Mouse (Mus musculus) kidney, embryonic 14.5 days (tissue): Measurements from ENCODE around the gene Rabep1. TPM values are rescaled to one million over a fixed set of nuclear protein-coding genes. Genes with fewer than 3 reads are reported as not detected.

Experiments used
- ATAC-seq: fragments of 200-750 bp; cut with Nextera tagmentation; 2 replicates; pipeline ENCODE4 v1.8.0; 2017; ENCODE audit warnings: moderate number of reproducible peaks, mild to moderate bottlenecking, moderate TSS enrichment, moderate library complexity; ENCODE audit not compliant: low FRiP score, low TSS enrichment
- H3K27ac ChIP-seq: fragments of 300-500 bp; sonication (generic); 2 replicates; pipeline ENCODE4 v1.5.1; 2014; ENCODE audit warnings: low read depth, mild to moderate bottlenecking, low read length, moderate library complexity, mixed read lengths
- H3K27me3 ChIP-seq: fragments of 300-500 bp; sonication (generic); 2 replicates; pipeline ENCODE4 v1.6.1; 2014; ENCODE audit warnings: mild to moderate bottlenecking, low read length; ENCODE audit not compliant: control insufficient read depth, insufficient read depth
- H3K36me3 ChIP-seq: fragments of 300-500 bp; sonication (generic); 2 replicates; pipeline ENCODE4 v1.6.1; 2014; ENCODE audit warnings: low read length, mixed read lengths; ENCODE audit not compliant: control insufficient read depth, insufficient read depth
- H3K4me1 ChIP-seq: fragments of 300-500 bp; sonication (generic); 2 replicates; pipeline ENCODE4 v1.6.1; 2014; ENCODE audit warnings: low read length, mixed read lengths; ENCODE audit not compliant: control insufficient read depth, insufficient read depth
- H3K4me2 ChIP-seq: fragments of 300-500 bp; sonication (generic); replicated peaks from 2 replicates; pipeline ENCODE4 v1.6.1; 2014; ENCODE audit warnings: low read depth, mild to moderate bottlenecking, low read length
- H3K4me3 ChIP-seq: fragments of 300-500 bp; sonication (generic); 2 replicates; pipeline ENCODE4 v1.5.1; 2014; ENCODE audit warnings: mild to moderate bottlenecking, low read length
- H3K9ac ChIP-seq: fragments of 300-500 bp; sonication (generic); 2 replicates; pipeline ENCODE4 v1.6.1; 2014; ENCODE audit warnings: low read depth, mild to moderate bottlenecking, low read length, moderate library complexity
- H3K9me3 ChIP-seq: fragments of 300-500 bp; sonication (generic); 2 replicates; pipeline ENCODE4 v1.6.1; 2016; ENCODE audit warnings: low read length; ENCODE audit not compliant: control insufficient read depth
- WGBS: fragments of 180-500 bp; shearing (Covaris S2); extraction: QIAGEN DNeasy Blood & Tissue Kit; methylation state at CpG from one replicate; pipeline ENCODE4 v1.1.7; 2014; 5-methylcytosine and 5-hydroxymethylcytosine counted together
- polyA plus RNA-seq: library from polyadenylated mRNA; unstranded; fragments of >200 nt; fragmentation: Nextera tagmentation; extraction: Ambion mirVana; gene quantifications from 2 replicates; pipeline ENCODE4 v1.2.1, GENCODE M21; 2014

The Rabep1 gene
- 22.6 and 36.9 TPM in 2 replicates for polyA plus RNA-seq

DNA sequence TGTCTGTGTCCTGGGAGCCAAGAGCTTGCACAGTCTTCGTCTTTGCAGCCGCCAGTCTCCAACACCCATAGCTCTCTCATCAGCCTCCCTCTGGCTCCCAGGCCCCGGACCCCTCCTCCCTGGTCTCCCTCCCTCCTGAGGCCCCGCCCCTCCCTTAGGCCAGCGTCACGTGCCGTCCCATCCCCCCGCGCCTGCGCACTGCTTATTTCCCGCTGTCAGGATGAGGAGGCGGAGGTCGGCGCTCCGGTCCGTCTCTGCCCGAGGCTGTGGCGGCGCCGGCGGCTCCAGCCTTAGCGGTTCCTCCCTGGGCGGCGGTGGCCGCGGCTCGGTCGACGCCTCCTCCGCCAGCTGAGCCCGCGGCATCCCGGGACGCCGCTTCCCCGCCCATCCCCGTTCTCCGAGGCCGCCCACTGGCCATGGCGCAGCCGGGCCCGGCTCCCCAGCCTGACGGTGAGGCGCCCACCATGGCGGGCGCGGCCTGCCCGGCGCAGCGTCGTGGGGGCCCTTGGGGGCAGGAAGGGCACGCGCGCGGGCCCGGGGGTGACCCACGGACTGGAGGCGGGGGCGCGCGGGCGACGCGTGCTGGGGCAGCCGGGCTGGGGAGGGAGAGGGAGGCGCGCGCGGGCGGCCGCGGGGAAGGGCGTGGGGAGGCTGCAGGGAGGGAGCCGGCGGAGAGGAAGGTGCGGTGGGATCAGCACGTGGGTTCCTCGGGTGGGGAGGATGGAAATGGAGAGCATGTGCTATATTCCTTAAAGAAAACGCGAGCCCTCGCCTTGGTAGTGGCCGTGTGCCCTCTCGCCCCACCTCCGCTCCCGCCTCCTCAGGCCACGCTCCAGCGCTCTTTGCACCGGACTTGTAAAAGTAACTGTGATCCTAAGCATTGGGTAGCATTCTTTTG, at the start of gene Rabep1:
Gene Rabep1 (plus strand): TSS at position 220 of the 898 bp plus-strand sequence.
- peaks cover 11% of the 10 kb centered on the region for H3K4me1 ChIP-seq
- peak within 1 kb of the TSS; percentile 65 for H3K4me2 ChIP-seq
- H3K27me3 ChIP-seq, result no peaks in the 10 kb centered on the region
- peak; percentile 98 for ATAC-seq
- no peaks in the 10 kb centered on the region for H3K9me3 ChIP-seq
- whole genome bisulfite sequencing, result under 1% methylated on average over 71 of the region's 88 CpGs
- no peaks in the 10 kb centered on the region for H3K36me3 ChIP-seq
- peak within 1 kb of the TSS; percentile 94 for H3K9ac ChIP-seq
- H3K27ac ChIP-seq, result peak within 1 kb of the TSS; percentile 70; the same call in 1 of the 2 replicates
- H3K4me3 ChIP-seq, result peak within 1 kb of the TSS; percentile 86

DNA sequence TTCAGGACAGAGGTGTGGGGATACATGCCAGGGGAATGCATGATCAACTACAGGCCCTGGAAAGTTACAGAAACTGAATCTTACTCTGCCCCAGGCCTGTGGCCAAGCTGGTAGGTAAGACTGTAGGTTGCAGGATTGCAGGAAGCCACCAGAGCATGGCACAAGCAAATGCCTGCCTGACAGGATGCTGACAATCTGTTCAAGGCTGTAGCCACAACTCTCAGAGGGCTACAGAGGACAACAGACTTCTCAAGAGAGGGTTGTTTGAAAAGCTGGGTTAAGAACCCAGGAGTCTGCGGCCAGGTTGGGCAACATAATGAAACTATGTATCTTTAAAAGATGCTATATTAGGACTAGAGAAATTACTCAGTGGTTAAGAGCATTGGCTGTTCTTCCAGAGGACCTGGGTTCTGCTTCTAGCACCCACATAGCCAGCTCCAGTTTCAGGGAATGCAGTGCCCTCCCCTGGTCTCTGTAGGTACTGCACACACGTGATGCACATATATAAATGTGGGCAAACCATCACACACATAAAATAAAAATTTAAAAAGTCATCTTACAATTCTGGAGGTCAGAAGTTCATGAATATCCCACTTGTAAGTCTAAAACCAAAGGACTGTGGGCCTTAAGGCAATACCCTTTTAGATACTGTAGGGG, 42.2 kb upstream of the Rabep1 start:
- Histone ChIP-seq H3K4me3 (no peak overlapping the region), H3K27me3 (no peaks in the 10 kb centered on the region), H3K27ac (no peak overlapping the region), H3K4me1 (no peaks in the 10 kb centered on the region), H3K9me3 (0 out of 2 replicates have a peak, but pooled peaks cover 3% of the 10 kb centered on the region), H3K36me3 (no peaks in the 10 kb centered on the region), H3K4me2 (no peak overlapping the region), H3K9ac (no peak overlapping the region)
- ATAC-seq, result no peak
- 88% methylated on average over 2 of the region's 2 CpGs for WGBS

DNA sequence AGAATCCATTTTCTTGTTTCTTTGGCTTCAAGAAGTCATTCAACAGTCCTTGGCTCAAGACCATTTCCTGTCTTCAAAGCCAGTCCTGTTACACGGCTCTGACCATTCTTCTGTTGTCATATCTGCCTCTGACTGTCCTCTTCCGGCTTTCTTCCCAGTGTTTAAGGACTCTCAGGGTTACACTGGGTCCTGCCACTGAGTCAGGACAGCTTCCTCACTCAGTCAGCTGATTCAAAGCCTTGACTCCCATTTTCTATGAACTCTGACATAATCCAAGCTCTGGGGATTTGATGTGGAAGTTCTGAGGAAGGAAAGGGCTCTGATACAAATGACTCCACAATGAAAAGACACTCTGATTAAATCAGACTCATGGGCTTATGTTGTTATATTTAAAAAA, 41.7 kb upstream of the Rabep1 start:
- no peak overlapping the region for H3K4me3 ChIP-seq
- no peak overlapping the region for H3K4me2 ChIP-seq
- no peak overlapping the region for H3K9ac ChIP-seq
- no peaks in the 10 kb centered on the region for H3K27me3 ChIP-seq
- H3K4me1 ChIP-seq, result no peaks in the 10 kb centered on the region
- 0 out of 2 replicates have a peak, but pooled peaks cover 3% of the 10 kb centered on the region for H3K9me3 ChIP-seq
- H3K27ac ChIP-seq, result no peak overlapping the region
- H3K36me3 ChIP-seq, result no peaks in the 10 kb centered on the region
- WGBS, result 69% methylated on average over 2 of the region's 2 CpGs
- no peak for ATAC-seq

DNA sequence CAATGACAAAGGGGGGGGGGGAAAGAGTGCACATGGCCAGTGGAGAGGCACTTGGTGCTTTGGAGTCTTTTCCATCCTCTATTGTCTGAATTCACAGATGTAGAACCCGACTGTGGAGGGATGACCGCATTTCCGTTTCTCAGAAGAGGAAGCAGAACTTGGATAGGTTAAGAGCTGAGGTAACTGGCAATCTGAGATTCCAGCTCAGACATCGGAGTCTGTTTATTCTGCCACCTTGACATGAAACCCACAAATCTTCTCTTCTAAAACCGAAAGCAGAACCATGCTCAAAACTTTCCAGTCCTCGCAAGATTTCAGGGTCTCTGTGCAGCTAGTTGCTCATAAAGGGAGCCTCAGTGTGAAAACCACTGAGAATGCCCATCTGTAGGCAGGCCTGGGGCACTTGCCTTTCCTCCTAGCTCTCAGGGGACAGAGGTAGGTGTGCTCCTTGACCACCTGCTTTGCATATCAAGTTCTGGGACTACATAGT, 40.8 kb upstream of the Rabep1 start:
- 0 out of 2 replicates have a peak, but pooled peaks cover 3% of the 10 kb centered on the region for H3K9me3 ChIP-seq
- H3K36me3 ChIP-seq, result no peaks in the 10 kb centered on the region
- no peaks in the 10 kb centered on the region for H3K4me1 ChIP-seq
- H3K4me3 ChIP-seq, result no peak overlapping the region
- ATAC-seq, result no peak
- no peak overlapping the region for H3K4me2 ChIP-seq
- no peak overlapping the region for H3K9ac ChIP-seq
- no peak overlapping the region for H3K27ac ChIP-seq
- no peaks in the 10 kb centered on the region for H3K27me3 ChIP-seq
- WGBS, result 74% methylated on average over 6 of the region's 6 CpGs

- Histone ChIP-seq H3K4me3 (no peak overlapping the region), H3K36me3 (no peaks in the 10 kb centered on the region), H3K9me3 (0 out of 2 replicates have a peak, but pooled peaks cover 3% of the 10 kb centered on the region), H3K9ac (no peak overlapping the region), H3K27ac (no peak overlapping the region), H3K27me3 (no peaks in the 10 kb centered on the region), H3K4me1 (no peaks in the 10 kb centered on the region), H3K4me2 (no peak overlapping the region)
- no peak for ATAC-seq
- WGBS, result 90% methylated on average over 3 of the region's 3 CpGs
Observed at GRCm38 (mm10) chr11:70804395-70804794, 40.2 kb upstream of the Rabep1 start.

DNA sequence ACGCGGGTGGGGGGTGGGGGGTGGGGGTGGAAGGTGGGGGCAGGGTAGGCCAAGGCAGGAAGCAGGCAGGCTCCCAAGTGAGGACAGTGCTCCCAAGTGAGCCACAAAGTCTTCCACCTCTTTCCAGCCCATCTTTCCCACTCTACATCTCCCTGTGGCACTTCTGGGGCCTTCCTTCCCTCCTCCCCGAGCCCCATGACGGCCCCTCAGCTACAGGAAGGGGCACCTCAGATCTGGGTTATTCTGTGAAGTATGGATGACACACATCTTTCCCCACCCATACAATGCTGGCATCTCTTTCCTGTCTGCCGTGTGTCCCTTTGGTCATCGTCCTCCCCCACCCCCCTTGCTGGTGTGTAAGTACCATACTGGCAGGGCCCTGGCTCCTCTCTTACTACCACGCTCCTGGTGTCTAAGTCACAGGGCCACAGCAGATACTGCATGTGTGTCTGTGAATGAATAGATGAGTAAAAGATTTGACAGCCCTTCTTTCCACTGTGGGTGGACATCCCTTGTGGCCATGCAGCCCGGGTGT, 38.9 kb upstream of the Rabep1 start:
- Histone ChIP-seq H3K27ac (no peak overlapping the region), H3K4me2 (no peak overlapping the region), H3K9me3 (0 out of 2 replicates have a peak, but pooled peaks cover 3% of the 10 kb centered on the region), H3K4me1 (no peaks in the 10 kb centered on the region), H3K4me3 (no peak overlapping the region), H3K27me3 (no peaks in the 10 kb centered on the region), H3K36me3 (no peaks in the 10 kb centered on the region), H3K9ac (no peak overlapping the region)
- 74% methylated on average over 8 of the region's 8 CpGs for WGBS
- ATAC-seq, result no peak

- Histone ChIP-seq H3K4me2 (no peak overlapping the region), H3K27ac (no peak overlapping the region), H3K36me3 (no peaks in the 10 kb centered on the region), H3K27me3 (no peaks in the 10 kb centered on the region), H3K4me3 (no peak overlapping the region), H3K9me3 (0 out of 2 replicates have a peak, but pooled peaks cover 3% of the 10 kb centered on the region), H3K4me1 (no peaks in the 10 kb centered on the region), H3K9ac (no peak overlapping the region)
- ATAC-seq, result no peak
- 93% methylated on average over 4 of the region's 4 CpGs for WGBS
Observed at GRCm38 (mm10) chr11:70806697-70807096, 37.9 kb upstream of the Rabep1 start.

GRCm38 (mm10) chr11:70807630-70808029, 36.9 kb upstream of the Rabep1 start:
- Histone ChIP-seq H3K9me3 (0 out of 2 replicates have a peak, but pooled peaks cover under 1% of the 10 kb centered on the region), H3K4me3 (no peak overlapping the region), H3K27ac (no peak overlapping the region), H3K27me3 (no peaks in the 10 kb centered on the region), H3K36me3 (no peaks in the 10 kb centered on the region), H3K4me2 (no peak overlapping the region), H3K4me1 (no peaks in the 10 kb centered on the region), H3K9ac (no peak overlapping the region)
- ATAC-seq, result no peak
- 91% methylated on average over 4 of the region's 4 CpGs for WGBS
